Mouse (Mus musculus) T-cell, adult 2 months (primary cell): ENCODE results near the gene Lekr1.

Experiments
- DNase-seq: peaks from one replicate; pipeline ENCODE4 v3.0.0; 2022; ENCODE audit warnings: low spot score

The Lekr1 gene

DNA sequence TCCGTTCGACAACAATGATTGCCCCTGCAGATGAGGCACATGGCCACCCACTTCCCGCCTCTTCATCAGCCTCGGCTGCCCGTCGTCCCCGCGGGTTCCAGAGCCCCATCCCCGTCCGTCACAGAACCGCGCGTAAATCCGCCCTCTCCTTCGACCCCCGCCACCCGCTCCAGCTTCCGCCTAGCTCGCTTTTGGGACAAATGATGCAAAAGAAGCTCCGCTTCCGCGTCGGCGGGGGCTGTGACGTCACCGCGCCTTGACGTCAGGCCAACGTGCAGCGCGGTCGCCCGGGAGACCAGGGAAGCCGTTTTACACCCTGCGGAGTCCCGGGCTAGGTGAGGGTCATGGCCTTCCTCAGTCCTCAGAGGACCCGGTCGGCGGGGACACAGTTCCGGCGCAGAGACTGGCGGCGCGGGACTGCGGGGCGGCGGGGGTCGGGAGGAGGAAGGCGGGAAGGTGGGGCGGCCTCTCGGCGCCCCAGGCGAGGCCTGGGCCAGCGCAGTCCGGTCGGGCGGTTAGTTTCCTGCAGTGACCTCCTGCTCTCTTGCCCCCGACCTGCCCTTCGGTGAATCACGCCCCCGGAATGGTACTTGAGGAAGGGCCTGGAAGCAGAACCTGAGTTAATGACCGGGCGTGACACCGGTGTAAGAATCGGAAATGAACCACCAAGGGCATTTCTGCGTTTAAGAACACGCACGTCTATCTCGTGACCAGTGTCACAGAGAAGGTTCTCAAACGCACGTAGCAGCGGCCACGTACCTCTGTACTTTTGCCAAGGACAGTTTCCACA is at the start of gene Lekr1:
TSS of gene Lekr1 (plus strand) at position 252 of the 790 bp plus-strand sequence.
- peak; percentile 92 for DNase-seq

DNA sequence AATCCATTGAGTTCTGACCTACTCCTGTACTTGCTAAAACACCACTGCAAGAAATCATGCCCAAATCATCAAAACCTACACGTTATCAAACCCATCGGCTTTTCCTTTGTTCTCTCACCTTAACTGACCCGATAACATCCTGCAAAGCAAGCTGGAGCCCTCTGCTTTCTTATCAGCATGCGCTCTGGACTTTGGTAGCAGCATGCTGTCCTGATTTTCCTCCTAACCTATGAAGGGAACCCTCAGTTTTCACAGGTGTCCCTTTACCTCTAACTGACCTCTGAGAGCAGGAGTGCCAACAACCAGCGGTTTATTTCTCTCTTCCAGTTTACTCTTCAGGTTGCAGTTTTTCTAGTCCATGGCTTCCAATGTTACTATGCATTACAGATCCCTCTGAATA is 48.5 kb upstream of the Lekr1 start:
- DNase-seq: no peak

DNA sequence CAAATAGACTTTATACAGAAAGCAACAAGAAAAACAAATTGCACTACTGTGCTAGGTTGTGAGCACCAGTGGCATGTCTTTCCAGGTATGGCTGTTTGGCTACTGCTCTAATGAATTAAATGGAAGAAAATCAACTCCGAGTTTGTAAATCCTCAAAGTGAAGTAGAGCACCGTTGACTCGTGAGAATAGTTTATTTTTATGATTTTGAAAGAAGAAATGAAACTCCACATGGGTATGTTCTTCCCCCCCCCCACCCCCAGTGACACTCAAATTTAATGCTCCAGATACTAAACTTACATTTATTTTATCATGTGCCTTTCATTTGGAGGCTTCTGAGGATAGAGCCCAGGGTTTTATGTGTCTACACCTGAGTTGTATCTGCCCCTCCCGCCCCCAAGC is 46.7 kb upstream of the Lekr1 start:
- DNase-seq: no peak

DNA sequence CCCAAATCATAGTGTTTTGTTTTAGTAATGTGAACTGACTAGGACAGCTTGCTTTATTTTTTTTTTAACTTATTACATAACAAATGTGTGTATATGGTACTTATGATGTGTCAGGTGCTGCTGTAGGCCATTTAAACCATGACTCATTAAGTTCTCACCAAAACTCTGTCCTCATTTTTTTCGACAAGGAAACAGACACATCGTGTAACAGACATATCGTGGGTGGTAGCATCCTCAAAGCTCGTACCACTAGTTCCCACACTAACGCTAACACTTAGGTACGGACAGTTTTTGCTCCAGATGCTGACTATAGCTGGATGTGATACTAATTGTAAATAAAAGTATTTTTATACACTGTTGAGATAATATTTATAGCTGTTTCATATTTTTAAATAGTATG is 43.0 kb upstream of the Lekr1 start:
- no peak for DNase-seq

DNA sequence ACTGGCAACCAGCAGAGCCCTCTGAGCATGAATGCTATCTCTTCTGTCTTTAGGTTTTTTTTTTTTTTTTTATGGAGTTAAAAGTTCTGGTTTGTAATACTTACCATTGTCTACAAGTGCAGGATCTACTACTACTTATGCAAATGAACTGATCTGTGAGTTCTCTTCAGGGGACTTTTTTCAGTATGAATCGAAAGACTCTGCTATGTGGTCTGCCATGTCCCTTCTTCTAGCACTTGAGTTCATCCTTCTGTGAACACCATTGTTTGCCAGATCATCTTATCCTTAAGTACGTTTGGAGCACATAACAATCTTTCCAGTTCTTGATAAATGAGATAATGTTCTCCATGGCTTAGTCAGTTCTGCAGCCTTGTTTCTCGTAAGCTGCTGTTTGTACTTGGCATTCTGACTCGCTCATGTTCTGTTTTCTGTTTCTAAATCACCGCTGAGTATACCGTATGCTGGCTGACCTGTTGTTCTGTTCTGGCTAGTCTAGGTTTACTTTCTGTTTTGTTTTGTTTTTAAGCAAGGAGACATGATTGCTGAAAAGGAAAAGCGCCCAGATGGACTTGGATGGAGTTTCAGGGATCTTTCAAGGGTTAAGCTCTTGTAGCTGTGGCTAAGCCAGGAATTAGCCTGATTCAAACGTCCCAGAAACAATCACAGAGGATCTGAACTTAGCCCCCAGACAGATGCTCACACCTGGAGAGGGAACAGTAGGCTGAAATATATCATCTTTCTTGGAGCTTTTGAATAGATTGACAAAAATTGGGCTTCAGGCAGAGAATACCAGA is 40.3 kb upstream of the Lekr1 start:
- DNase-seq: no peak

DNA sequence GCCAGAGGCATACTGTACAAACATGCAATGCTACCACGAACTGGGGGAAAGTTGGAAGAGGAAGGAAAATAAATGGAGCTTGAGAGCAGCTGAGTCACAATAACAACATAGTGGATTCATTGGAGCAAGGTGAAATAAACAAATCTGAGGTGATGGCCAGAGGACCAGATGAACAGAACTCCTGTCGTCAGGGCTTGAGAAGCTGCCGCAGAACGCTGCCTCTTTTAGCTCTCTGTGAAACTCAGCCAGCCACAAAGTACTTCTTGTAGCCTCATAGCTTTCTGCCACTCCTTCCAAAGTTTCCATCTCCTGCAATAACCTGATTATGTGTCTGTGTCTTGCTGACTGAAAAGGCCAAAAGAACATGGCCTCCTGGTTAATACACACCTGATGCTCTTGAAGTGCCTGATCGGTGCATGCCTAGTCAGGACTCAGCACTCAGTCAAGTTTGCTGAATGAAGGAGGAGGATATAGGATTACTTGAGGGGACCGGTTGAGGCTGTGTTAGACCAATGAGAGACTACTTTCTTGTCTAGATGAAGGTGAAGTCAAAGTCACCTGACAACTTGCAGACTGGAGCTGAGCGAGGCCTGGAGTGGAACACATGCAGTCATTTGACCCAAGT is 39.6 kb upstream of the Lekr1 start:
- DNase-seq: no peak

DNA sequence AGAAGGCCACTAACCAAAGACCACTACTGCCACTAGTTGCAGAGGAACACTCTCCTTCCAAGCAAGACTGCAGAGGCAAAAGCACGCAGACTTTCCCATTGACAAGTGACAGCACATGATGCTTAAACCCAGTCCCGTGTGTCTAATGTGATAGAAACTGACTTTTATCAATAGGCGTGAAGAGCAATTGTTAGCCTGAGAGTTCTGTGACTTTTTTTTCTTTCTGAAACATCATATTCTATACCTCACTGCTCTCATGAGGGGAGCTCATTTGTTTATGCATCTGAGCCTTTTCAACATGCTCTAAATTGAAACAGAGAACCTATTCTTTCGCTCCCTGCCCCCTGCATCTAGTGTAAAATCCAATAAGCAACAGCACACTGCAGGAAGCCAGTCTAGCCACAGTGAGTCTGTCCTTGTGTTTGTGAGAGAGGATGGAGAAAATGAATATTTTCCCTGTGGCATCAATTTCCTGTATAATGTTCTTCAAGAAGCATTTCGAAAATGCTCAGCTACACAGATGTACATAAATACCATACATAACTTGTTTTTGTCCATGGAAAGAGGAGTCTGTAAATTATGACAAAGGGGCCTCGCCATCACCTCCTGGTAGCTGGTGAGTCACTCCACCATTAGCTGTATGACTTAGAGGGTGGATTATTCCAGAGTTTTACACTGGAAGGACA is 38.9 kb upstream of the Lekr1 start:
- DNase-seq: no peak

DNA sequence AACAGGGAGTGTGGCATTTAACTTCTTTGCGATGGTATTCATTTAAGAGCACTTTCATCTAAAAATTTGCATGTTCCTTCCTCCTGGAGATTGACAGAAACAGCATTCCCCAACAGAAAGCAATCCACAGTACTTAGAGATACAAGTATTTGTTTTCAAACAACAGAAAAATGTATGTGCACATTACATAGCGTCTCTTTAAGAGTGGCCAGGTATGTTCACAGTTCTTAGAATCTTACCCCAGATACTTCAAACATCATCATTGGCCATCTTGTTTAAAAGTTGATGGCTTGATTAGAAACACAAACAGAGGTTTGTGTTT is 38.4 kb upstream of the Lekr1 start:
- DNase-seq: no peak

DNA sequence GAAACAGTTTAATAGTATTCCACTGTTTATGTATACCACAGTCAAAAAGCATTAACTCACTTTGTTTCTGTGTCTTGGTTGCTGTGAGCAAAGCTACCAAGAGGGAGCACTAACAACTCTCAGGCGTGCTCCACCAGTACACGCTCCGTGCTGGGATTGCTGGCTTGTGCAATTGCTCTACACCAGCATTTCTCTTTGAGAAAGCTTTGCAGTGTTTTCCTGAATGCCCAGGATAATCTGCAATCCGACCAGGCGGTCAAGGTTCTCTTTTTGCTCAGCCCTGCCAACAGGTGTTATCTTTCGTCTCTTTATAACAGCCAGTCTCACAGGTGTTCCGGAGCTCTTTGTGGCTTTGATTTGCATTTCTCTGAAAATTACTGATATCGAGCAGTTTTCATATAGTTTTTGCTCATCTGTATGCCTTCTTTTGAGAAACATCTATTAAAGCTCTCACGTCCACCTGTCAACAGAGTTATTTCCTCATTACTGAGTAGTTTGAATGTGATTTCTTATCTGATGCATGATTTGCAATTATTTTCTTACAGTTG is 36.4 kb upstream of the Lekr1 start:
- DNase-seq: no peak

DNA sequence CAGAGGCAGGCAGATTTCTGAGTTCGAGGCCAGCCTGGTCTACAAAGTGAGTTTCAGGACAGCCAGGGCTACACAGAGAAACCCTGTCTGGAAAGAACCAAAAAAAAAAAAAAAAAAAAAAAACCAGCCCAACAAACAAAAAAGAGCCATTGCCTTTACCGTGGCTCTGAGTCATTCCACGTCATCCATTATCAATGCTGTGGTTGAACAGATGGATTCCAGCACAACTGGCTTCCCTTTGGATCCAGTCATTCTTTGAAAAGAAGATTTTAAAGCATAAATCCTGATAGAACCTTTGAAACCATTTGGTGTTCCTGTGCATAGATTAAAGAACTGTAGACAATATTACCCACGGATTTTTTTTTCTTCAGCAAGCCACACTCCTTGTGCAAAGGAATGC is 32.4 kb upstream of the Lekr1 start:
- DNase-seq: no peak

DNA sequence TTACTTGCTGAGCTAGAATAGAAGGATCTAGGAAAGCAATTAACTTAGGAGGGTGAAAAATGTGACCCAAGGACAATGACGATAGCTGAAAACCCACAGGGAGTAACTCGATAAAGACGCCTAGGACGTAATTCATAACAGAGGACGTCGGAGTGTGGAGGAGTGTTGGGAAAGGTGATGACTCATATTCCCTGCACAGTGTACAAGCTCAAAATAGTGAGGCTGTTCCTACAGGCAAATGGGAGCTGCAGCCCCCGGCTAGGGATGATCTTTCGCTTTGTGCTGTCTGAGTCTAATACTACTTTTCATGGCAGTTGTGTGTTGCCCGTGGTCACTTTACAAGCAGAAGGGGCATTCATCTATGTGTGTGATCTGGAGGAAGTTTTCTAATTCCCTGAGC is 30.0 kb upstream of the Lekr1 start:
- DNase-seq: no peak

DNA sequence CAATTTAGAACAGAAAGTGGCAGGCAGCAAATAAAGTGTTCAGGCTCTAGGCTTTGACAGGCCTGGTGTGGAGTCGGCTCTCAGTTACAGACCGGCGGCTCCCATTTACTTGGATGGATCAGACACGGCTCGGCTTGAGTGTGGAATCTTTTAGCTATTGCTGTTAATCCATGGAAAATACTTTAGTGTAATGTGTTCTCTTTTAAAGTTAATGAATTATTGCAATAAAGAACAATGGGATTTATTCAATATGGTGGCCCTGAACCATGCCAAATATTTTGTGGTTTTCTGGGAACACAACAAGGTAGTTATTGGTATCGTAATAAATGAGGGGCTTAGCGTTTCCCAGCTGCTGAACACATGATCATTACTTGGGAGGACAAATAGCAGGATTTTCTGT is 28.7 kb upstream of the Lekr1 start:
- DNase-seq: no peak

DNA sequence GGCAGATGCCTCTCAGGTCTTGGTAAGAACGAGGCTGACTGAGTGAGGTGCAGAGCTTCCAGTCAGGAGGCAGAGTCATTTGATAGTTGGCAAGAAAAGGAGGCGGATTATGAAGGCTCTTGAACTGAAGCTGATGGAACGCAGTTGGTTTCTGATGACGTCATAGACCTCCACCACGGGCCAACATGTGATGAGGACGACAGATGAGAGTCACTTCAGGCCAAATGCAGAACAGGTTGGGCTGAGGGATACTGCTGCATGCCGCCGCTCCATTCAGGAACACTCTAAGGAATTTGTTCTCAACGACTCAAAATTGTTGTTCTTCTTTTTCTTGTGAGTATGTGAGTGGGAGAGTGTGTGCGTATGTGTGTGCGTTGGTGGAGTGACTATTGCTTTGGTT is 27.1 kb upstream of the Lekr1 start:
- DNase-seq: no peak

DNA sequence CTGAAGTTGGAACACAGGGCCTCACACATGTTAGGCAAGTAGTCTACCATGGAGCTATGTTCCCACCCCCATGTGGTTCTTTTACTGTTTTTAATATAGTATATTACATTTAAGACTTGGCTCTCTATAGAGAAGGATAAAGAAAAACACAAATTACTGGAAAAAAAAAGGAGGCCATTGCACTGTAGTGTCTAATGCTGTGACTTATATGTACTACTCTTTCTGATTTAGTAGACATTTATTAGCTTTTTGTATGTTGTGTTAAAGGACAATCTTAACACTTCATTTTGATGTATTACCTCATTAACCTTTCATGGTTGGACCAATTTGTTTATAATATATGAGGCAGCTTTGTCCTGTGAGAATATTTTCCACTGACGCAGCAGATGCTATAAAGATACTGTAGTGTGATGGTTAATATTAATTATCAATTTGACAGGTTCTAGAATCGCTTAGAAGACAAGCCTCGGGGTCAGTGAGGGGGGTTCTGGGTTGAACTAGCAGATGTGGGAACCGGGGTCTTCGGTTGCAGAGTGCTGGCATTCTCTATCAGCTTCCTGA is 26.5 kb upstream of the Lekr1 start:
- no peak for DNase-seq

DNA sequence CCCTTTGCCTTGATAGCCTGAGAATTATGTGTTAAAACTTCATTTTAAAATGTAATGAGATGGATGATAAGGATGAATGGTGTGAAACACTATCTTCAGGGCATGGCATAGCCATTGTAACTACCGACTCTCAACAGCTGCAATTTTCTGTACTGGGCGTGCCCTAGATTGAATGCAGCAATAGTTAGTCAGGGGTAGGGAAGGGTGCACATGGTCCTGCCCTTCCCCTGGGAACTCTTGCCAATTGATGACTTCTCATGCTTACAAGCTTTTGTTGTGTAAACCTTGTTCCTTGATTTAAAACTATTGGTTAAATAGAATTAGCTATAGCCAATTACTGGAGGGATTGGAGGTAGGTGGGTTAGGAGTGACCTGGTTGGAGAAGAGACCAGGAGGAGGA is 23.1 kb upstream of the Lekr1 start:
- no peak for DNase-seq

DNA sequence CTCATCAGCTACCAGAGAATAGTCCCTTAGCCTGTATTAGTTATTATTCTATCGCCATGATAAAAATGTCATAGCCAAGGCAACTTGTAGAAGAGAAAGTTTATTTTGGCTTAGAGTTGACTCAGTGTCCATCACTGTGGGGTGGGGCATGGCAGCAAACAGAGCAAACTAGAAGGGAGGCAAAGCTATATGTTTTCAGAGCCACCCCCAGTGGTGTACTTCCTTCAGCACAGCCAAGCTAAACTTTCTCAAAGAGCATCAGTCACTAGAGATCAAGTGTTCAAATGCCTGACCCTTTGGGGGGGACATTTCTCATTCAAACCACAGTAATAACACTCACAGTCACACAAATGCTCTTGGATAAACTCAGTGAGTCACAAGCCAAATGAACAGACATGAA is 22.4 kb upstream of the Lekr1 start:
- no peak for DNase-seq

DNA sequence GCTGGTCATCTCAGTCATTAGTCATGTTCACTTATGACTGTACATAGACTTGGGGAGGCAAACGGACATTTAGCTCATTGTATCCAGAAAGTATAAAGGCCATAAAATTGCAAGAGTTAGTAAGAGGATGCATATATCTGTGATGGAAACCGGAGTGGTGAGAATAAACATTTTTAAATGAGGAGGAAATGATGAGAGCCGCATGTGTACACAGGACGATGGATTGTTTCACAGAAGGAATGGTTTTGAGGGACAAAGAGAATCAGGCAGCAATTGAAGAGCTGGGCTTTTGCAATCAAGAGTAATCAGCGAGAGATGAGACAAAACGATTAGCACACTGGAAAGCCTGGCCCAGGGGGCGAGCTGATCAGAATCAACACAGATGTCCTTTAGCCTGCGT is 18.4 kb upstream of the Lekr1 start:
- DNase-seq: no peak

DNA sequence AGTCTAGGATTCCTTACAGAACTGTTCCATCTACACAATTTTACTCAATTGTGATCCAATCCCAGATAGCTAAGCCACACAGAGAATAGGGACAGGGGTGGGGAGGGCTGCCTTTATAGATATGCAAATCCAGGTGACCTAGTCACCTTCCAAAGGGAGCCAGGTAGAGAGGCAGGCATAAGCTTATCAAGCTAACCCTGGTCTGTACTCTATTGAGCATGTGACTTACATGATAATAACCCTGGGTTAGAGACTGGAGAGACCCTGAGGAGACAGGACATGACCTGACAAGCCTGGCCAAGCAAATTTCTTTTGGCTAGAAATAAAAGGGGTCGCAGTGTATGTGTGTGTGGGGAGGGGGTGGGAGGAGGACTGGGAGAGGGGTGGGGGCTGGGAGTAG is 17.1 kb upstream of the Lekr1 start:
- DNase-seq: no peak

DNA sequence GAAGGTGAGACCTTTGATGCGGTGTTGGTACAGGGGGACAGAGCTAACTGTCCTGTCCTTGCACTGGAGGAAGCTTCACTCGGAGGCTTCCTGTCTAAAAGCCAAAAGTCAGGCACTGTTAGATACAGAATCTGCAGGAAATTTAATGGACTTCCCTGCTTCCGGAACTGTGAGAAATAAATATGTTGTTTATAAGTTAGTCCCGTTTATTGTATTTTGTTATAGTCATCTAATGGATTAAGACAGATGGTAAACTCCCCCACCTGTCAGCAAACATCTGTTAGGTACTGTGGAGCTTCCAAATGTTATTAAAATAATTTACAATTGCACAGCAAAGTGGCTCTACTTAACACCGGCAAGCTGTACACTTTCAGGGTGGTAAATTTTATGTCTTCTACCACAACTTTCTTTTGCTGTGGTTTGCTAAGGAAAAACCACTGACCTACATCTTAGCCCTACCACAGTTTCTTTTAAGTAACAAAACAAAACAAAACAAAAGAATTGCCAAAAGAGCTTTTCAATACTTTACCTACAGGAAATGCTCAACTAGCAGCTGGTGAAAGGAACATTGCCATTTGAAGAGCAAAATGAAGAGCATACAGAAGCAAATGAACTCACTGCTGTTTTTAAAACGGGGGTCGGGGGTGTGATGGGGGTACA is 15.7 kb upstream of the Lekr1 start:
- DNase-seq: peak; percentile 12

DNA sequence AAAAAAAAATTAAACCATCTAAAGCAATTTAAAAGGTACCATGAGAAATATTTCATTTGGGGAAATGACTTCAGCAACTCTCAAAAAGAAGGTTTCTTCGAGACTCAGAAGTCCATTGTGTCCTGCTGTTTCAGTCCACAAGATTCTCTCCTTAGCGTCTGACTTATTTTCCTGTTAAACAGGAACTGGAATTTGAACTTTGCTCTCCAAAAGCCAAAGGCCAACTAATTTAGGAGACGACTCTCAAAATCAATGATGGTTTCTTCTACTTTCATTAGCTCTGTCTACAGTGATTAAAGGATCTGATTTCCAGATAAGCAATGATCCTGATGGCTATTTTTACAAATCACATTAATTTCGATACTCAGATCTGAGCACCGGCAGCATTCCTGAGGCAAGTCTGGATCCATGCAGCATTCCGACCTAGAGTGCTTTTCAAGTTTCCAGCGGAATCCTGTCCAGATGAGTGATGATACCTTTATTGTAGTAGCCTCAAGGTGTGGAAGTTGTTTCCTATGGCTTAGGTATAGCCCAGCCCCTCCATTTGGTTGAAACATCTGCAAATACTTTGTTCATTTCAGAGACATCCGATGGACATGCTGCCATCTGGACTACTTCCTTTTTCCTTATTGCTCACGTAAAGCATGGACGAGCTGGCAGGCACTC is 11.4 kb upstream of the Lekr1 start:
- no peak for DNase-seq

DNA sequence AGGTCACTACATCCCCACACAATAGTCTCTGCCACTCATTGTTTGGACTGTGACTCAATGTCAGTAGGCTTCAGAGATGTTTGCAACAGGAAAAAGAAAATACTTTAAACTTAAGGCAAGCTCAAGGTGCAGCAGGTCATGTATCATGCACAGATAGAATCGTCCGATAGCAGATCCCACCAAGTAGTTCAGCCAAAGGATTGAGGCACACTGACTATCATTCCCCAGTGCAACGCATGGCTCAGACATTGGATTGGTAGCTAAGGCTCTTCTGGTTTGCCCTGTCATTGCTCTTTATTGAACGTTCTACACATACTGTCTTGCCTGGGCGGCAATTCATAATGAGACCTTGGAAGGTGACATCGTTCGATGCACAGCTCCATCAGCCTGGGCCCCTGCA is 9.6 kb upstream of the Lekr1 start:
- DNase-seq: no peak
